Mouse (Mus musculus) gastrocnemius, postnatal 14 days (tissue): Measurements from ENCODE around the gene 1700019D03Rik. TPM values are rescaled to one million over a fixed set of nuclear protein-coding genes. Genes with fewer than 3 reads are reported as not detected.
"Not testable (repeated sequence)": the region's sequence is repeated elsewhere in the genome, so short reads cannot be mapped to it uniquely, and the experiment has no call there.

ENCODE experiments used
- DNase-seq: peaks from one replicate; pipeline ENCODE4 v3.0.0; 2021; ENCODE audit warnings: mixed read lengths
- intact Hi-C: fragments of 180-260 bp; cut with DNase I; formaldehyde crosslinking; loops from one replicate; pipeline ENCODE4 v1.15.1; 2025; ENCODE audit warnings: low total_unique reads
- total RNA-seq, 2 experiments: library from RNA; stranded (reverse); gene quantifications; 2 replicates each; pipeline ENCODE4 v1.2.3; 2021

Gene 1700019D03Rik
- total RNA-seq, 2 experiments from 2014 or later, result 1.3 to 2.0 TPM

- intact Hi-C loops, result no loop called here
- DNase-seq, result no peak
These were observed 59.8 kb downstream of the 1700019D03Rik start for GRCm38 (mm10) chr1:52960191-52960590.

- DNase-seq, result no peak
- intact Hi-C loops, result no loop called here
These were observed 63.2 kb downstream of the 1700019D03Rik start for GRCm38 (mm10) chr1:52956746-52957145.

- peak; percentile 18 for DNase-seq
- intact Hi-C loops, result no loop called here
These were observed 64.9 kb downstream of the 1700019D03Rik start for GRCm38 (mm10) chr1:52955102-52955501.

- DNase-seq, result no peak
- intact Hi-C loops, result no loop called here
These were observed 65.5 kb downstream of the 1700019D03Rik start for GRCm38 (mm10) chr1:52954456-52954855.

GRCm38 (mm10) chr1:52953548-52953947 is 66.4 kb downstream of the 1700019D03Rik start:
- DNase-seq, result no peak
- intact Hi-C loops, result no loop called here

GRCm38 (mm10) chr1:52952551-52953397 is 67.2 kb downstream of the 1700019D03Rik start:
- peak; percentile 22 for DNase-seq
- intact Hi-C loops, result no loop called here

- no peak for DNase-seq
- intact Hi-C loops, result no loop called here
These were observed 67.8 kb downstream of the 1700019D03Rik start for GRCm38 (mm10) chr1:52952143-52952542.

- no peak for DNase-seq
- intact Hi-C loops, result no loop called here
These were observed 68.7 kb downstream of the 1700019D03Rik start for GRCm38 (mm10) chr1:52951146-52951868.

GRCm38 (mm10) chr1:52947895-52948294 is 72.1 kb downstream of the 1700019D03Rik start:
- no peak for DNase-seq
- intact Hi-C loops, result no loop called here

GRCm38 (mm10) chr1:52939021-52939420 is 81.0 kb downstream of the 1700019D03Rik start:
- DNase-seq, result no peak
- intact Hi-C loops, result no loop called here

GRCm38 (mm10) chr1:52934494-52934893 is 85.5 kb downstream of the 1700019D03Rik start:
- intact Hi-C loops, result no loop called here

GRCm38 (mm10) chr1:52924482-52924881 is 95.5 kb downstream of the 1700019D03Rik start:
- DNase-seq, intact Hi-C loops: not testable (repeated sequence)

More at GRCm38 (mm10) chr1:52934494-52934893, 85.5 kb downstream of the 1700019D03Rik start:
- no peak for DNase-seq

GRCm38 (mm10) chr1:52918897-52919296 is 101.1 kb downstream of the 1700019D03Rik start:
- intact Hi-C loops, DNase-seq: not testable (repeated sequence)

GRCm38 (mm10) chr1:52916655-52917054 is 103.3 kb downstream of the 1700019D03Rik start:
- intact Hi-C loops, result no loop called here

GRCm38 (mm10) chr1:52909783-52910182 is 110.2 kb downstream of the 1700019D03Rik start:
- no peak for DNase-seq
- intact Hi-C loops, result no loop called here

More at GRCm38 (mm10) chr1:52916655-52917054, 103.3 kb downstream of the 1700019D03Rik start:
- DNase-seq, result no peak

GRCm38 (mm10) chr1:52884208-52884607 is 135.8 kb downstream of the 1700019D03Rik start:
- intact Hi-C loops, result no loop called here

More at GRCm38 (mm10) chr1:52884208-52884607, 135.8 kb downstream of the 1700019D03Rik start:
- DNase-seq, result no peak
